Mouse (Mus musculus): Measurements from ENCODE around the gene Atxn2l.
"Not testable (repeated sequence)": the region's sequence is repeated elsewhere in the genome, so short reads cannot be mapped to it uniquely, and the experiment has no call there.

Atxn2l gene

GRCm38 (mm10) chr7:126491005-126491404 is 12.2 kb downstream of the Atxn2l start:
- no peak for DNase-seq (ENCODE audit: low spot score in 2 of 2)

GRCm38 (mm10) chr7:126487617-126488385 is 15.4 kb downstream of the Atxn2l start:
- DNase-seq (ENCODE audit: low spot score in 2 of 2): not testable (repeated sequence)

- peak; percentile 97 to 99 for DNase-seq (ENCODE audit: low spot score in 2 of 2)
These were observed 16.2 kb downstream of the Atxn2l start, which contains the start of gene Tufm for GRCm38 (mm10) chr7:126487052-126487483. Gene Tufm, plus strand, starts transcription at chr7:126487361.

GRCm38 (mm10) chr7:126482392-126482871 is 20.8 kb downstream of the Atxn2l start:
- DNase-seq (ENCODE audit: low spot score in 2 of 2): peak; percentile 37 to 45

- no peak for DNase-seq (ENCODE audit: low spot score in 2 of 2)
These were observed 21.5 kb downstream of the Atxn2l start for GRCm38 (mm10) chr7:126481699-126482098.

GRCm38 (mm10) chr7:126474993-126475581 is 28.1 kb downstream of the Atxn2l start, which contains the start of gene Sh2b1:
Gene Sh2b1, minus strand, starts transcription at chr7:126475424.
- peak; percentile 82 to 84 for DNase-seq (ENCODE audit: low spot score in 2 of 2)

- DNase-seq (ENCODE audit: low spot score in 2 of 2): peak in 1 of 2 experiments; percentile 8
These were observed 28.7 kb downstream of the Atxn2l start for GRCm38 (mm10) chr7:126474486-126474955.

GRCm38 (mm10) chr7:126473470-126474086 is 29.7 kb downstream of the Atxn2l start:
- DNase-seq (ENCODE audit: low spot score in 2 of 2): no peak

GRCm38 (mm10) chr7:126472713-126473112 is 30.5 kb downstream of the Atxn2l start:
- DNase-seq (ENCODE audit: low spot score in 2 of 2): no peak

GRCm38 (mm10) chr7:126472306-126472705 is 30.9 kb downstream of the Atxn2l start:
- no peak for DNase-seq (ENCODE audit: low spot score in 2 of 2)

- no peak for DNase-seq (ENCODE audit: low spot score in 2 of 2)
These were observed 31.4 kb downstream of the Atxn2l start for GRCm38 (mm10) chr7:126471853-126472252.

- no peak for DNase-seq (ENCODE audit: low spot score in 2 of 2)
These were observed 31.9 kb downstream of the Atxn2l start for GRCm38 (mm10) chr7:126471361-126471760.

GRCm38 (mm10) chr7:126470077-126470476 is 33.2 kb downstream of the Atxn2l start:
- no peak for DNase-seq (ENCODE audit: low spot score in 2 of 2)

GRCm38 (mm10) chr7:126467834-126468627 is 35.2 kb downstream of the Atxn2l start:
- no peak for DNase-seq (ENCODE audit: low spot score in 2 of 2)

- no peak for DNase-seq (ENCODE audit: low spot score in 2 of 2)
These were observed 36.0 kb downstream of the Atxn2l start for GRCm38 (mm10) chr7:126467271-126467670.

- no peak for DNase-seq (ENCODE audit: low spot score in 2 of 2)
These were observed 36.5 kb downstream of the Atxn2l start for GRCm38 (mm10) chr7:126466707-126467106.

GRCm38 (mm10) chr7:126466116-126466515 is 37.1 kb downstream of the Atxn2l start:
- DNase-seq (ENCODE audit: low spot score in 2 of 2): no peak

GRCm38 (mm10) chr7:126465246-126466030 is 37.8 kb downstream of the Atxn2l start:
- DNase-seq (ENCODE audit: low spot score in 2 of 2): no peak

GRCm38 (mm10) chr7:126464836-126465235 is 38.4 kb downstream of the Atxn2l start:
- no peak for DNase-seq (ENCODE audit: low spot score in 2 of 2)

GRCm38 (mm10) chr7:126464121-126464520 is 39.1 kb downstream of the Atxn2l start:
- no peak for DNase-seq (ENCODE audit: low spot score in 2 of 2)

GRCm38 (mm10) chr7:126463547-126463946 is 39.7 kb downstream of the Atxn2l start:
- no peak for DNase-seq (ENCODE audit: low spot score in 2 of 2)

All from right cerebral cortex, postnatal 36 days (tissue).